Mouse (Mus musculus) megakaryocyte, embryonic 14.5 days (primary cell): Measurements from ENCODE around the gene Vars. TPM values are rescaled to one million over a fixed set of nuclear protein-coding genes. Genes with fewer than 3 reads are reported as not detected.
"Not testable (repeated sequence)": the region's sequence is repeated elsewhere in the genome, so short reads cannot be mapped to it uniquely, and the experiment has no call there.

Experiments
- H3K27me3 ChIP-seq: replicated peaks from 2 replicates; pipeline ENCODE3; 2012; ENCODE audit warnings: inconsistent platforms
- H3K36me3 ChIP-seq: replicated peaks from 2 replicates; pipeline ENCODE3; 2012; ENCODE audit warnings: low read length, inconsistent platforms, mixed read lengths
- H3K4me1 ChIP-seq: 2 replicates; pipeline ENCODE4 v1.6.1; 2012; ENCODE audit warnings: inconsistent platforms
- H3K4me3 ChIP-seq: replicated peaks from 2 replicates; pipeline ENCODE3; 2012; ENCODE audit warnings: moderate library complexity, mild to moderate bottlenecking, inconsistent platforms
- H3K9me3 ChIP-seq: 2 replicates; pipeline ENCODE4 v1.6.1; 2012; ENCODE audit warnings: inconsistent platforms
- FLI1 ChIP-seq: IDR thresholded peaks from 2 replicates; pipeline ENCODE4 v1.6.1; 2012; ENCODE audit warnings: low read length, inconsistent platforms, mixed read lengths
- GATA1 ChIP-seq: IDR thresholded peaks from 3 replicates; pipeline ENCODE4 v1.6.1; 2012; ENCODE audit warnings: mixed read lengths, low read length, inconsistent platforms, borderline replicate concordance
- polyA plus RNA-seq: library from polyadenylated mRNA; stranded (reverse); fragments of >175 nt; gene quantifications from 2 replicates; pipeline ENCODE4 v1.2.3, GENCODE M21; 2012; ENCODE audit warnings: low replicate concordance; ENCODE audit not compliant: insufficient read depth

Vars gene
- polyA plus RNA-seq, 1 experiment, result 188 TPM

DNA sequence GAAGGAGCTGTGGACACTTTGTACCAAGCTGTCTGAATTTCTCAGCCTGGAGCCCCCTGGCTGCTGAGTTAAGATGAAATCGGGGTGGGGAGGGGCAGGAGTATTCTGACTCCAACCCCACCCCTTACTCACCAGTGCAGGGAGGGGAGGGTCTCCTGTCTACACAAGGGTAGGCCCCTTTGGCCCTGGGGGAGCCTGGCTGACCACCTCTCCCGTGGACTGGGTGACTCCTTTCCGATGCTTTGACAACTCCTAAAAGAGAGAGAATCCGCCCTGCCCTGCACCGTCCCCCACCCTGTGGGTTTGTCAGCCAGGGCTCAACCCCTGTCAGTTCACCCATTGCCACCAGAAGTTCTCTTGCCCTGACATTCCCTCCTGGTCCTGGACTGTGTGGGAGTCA lies 25.4 kb downstream of the Vars start:
- no peak overlapping the region for H3K4me3 ChIP-seq
- H3K4me1 ChIP-seq, result peaks cover 98% of the 10 kb centered on the region
- peaks cover 46% of the 10 kb centered on the region for H3K36me3 ChIP-seq
- no peaks in the 10 kb centered on the region for H3K9me3 ChIP-seq
- H3K27me3 ChIP-seq, result peaks cover 2% of the 10 kb centered on the region
- TF ChIP-seq FLI1, result no peak
- TF ChIP-seq GATA1, result no peak

DNA sequence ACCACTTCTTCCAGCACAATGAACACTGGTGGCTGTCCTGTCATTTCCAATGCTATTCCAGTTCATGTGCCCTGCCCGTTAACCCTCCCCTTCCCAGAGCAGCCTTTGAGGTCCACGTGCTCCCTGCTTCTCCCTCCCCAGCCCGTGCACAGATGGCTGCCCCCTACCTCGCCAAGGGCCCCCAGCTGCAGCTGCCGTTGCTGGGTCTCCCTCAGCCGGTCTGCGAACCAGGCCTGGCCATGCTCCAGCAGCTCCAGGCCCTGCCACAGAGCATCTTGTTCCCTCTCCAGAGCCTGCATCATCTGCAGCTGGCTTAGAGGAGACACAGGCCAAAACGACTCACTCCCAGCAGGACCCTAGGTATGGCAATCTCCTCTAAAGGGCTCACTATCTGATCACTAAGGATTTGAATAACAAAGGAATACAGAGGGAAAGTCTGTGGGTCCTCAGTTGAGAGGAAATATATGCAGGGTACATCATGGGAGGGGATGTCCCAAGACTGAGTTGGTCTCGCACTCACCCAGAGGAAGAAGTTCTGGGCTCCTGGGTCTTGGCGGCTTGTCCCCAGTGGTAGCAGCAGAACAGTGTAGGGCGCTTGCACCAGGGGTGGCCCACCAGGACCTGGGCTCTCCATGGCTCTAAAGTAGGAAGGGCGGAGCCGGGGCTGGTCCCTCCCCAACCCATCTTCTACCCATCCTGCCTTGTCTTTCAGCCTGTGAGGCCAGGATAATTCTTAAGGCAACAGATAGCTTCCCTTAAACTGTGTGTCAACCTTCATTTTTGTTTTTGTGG lies 26.7 kb downstream of the Vars start, which contains the start of gene Sapcd1:
Gene Sapcd1 (minus strand): TSS at position 740 of the 792 bp plus-strand sequence.
- peaks cover 2% of the 10 kb centered on the region for H3K27me3 ChIP-seq
- H3K9me3 ChIP-seq, result no peaks in the 10 kb centered on the region
- no peak for TF ChIP-seq FLI1
- TF ChIP-seq GATA1, result no peak
- H3K4me1 ChIP-seq, result peaks cover 98% of the 10 kb centered on the region
- H3K4me3 ChIP-seq, result peak within 1 kb of the TSS; percentile 38
- peaks cover 51% of the 10 kb centered on the region for H3K36me3 ChIP-seq

DNA sequence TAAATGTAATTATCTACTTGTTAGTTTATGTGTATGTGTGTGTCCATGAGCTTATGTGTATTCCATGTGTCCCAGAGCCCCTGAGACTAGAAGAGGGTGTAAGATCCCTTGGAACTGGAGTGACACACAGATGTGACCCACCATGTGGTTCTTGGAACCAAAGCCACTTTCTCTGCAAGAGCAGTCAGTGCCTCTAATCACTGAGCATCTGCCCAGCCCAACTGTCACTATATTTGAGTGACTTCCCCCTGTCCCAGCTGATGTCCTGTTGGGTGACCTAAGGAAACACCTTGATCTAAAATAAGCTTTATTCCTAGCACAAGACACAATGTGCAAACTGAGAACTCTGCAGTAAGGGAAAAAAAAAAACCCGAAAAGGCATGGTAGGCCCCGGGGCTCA lies 27.5 kb downstream of the Vars start:
- peaks cover 98% of the 10 kb centered on the region for H3K4me1 ChIP-seq
- peaks cover 51% of the 10 kb centered on the region for H3K36me3 ChIP-seq
- H3K27me3 ChIP-seq, result peaks cover 2% of the 10 kb centered on the region
- TF ChIP-seq FLI1 (no peak), GATA1 (no peak)
- no peak overlapping the region for H3K4me3 ChIP-seq
- H3K9me3 ChIP-seq, result no peaks in the 10 kb centered on the region

DNA sequence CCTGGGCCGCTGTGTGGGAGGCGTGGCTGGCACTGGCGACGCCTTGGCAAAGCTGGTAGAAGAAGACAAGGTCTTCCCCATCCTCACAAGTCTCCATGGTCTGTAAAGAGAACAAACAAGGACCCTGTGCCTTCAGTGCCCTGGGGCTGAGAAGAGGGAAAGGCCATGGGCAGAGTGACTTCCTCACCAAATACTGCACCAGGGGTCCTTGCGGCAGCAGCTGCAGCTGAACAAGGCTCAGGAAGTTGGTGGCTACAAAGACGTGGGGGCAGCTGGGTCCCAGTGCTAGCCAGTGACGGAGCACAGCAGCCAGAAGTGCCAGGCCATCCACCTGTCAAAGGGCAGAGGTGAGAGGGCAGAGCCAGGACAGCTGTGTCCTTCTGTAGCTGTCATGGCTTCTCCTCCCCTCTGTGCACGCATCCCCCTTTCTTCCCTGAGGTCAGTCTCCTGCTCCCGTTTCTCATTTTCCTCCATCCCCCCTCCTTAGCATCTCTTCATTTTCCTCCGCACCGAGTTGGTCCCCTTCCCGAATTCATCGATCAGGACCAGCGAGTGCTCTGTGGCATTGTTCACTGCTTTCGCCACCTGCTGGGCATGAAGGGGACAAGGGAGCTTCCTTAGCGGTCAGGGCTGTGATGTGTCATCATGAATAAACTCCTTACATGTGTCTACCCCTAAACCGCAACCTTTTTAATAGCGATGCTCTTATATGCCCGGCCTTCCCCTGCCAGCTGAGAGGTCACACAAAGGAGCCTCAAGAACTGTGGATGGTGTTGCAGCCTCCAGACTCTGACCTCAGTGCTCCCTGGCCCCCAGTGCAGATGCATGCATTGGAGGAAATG lies 29.1 kb downstream of the Vars start:
- TF ChIP-seq GATA1 (no peak), FLI1 (0 out of 2 replicates have a peak, but pooled peaks have one; percentile 15)
- H3K4me1 ChIP-seq, result peaks cover 90% of the 10 kb centered on the region
- no peaks in the 10 kb centered on the region for H3K9me3 ChIP-seq
- peak overlapping the region; percentile 64 for H3K4me3 ChIP-seq
- peaks cover 51% of the 10 kb centered on the region for H3K36me3 ChIP-seq
- H3K27me3 ChIP-seq, result no peaks in the 10 kb centered on the region

DNA sequence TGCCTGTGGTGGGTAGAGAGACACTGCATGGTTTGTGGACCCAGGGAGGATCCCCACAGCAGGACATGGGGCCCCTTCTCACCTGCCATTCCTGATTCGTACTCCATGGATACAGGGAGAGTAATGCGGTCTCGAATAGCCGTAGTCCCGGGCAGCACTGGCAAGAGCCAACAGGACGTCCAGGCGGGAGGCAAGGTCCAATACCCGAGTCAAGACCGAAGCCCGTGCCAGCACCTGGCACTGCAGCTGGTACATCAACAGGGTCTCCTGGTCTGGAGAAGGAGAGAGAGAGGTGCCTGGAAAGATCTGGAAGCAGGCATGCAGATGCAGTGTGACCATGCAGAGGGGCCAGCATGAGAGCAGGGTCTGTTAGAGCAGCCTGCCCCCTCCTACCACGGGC lies 30.5 kb downstream of the Vars start:
- H3K4me3 ChIP-seq, result no peak overlapping the region
- peaks cover 83% of the 10 kb centered on the region for H3K4me1 ChIP-seq

DNA sequence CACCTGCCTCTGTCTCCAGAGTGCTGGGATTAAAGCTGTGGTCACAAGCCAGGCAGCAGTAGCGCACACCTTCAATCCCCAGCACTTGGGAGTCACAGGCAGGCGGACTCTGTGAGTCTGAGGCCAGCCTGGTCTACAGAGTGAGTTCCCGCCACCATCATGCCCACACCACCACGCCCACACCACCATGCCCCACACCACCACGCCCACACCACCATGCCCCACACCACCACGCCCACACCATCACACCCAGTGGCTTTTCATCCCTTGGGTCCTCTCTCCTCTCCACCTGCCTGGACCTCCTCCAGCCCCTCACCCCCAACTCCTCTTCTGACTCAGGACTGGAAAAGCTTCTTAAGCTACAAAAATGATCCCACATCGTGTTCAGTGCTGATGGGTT lies 31.1 kb downstream of the Vars start:
- Histone ChIP-seq H3K4me3 (no peak overlapping the region), H3K4me1 (peaks cover 78% of the 10 kb centered on the region), H3K9me3 (no peaks in the 10 kb centered on the region), H3K27me3 (no peaks in the 10 kb centered on the region), H3K36me3 (peaks cover 49% of the 10 kb centered on the region)
- no peak for TF ChIP-seq GATA1
- no peak for TF ChIP-seq FLI1

More for the DNA sequence above, 30.5 kb downstream of the Vars start:
- H3K9me3 ChIP-seq, result no peaks in the 10 kb centered on the region
- peaks cover 49% of the 10 kb centered on the region for H3K36me3 ChIP-seq
- TF ChIP-seq FLI1 (no peak), GATA1 (no peak)
- H3K27me3 ChIP-seq, result no peaks in the 10 kb centered on the region

DNA sequence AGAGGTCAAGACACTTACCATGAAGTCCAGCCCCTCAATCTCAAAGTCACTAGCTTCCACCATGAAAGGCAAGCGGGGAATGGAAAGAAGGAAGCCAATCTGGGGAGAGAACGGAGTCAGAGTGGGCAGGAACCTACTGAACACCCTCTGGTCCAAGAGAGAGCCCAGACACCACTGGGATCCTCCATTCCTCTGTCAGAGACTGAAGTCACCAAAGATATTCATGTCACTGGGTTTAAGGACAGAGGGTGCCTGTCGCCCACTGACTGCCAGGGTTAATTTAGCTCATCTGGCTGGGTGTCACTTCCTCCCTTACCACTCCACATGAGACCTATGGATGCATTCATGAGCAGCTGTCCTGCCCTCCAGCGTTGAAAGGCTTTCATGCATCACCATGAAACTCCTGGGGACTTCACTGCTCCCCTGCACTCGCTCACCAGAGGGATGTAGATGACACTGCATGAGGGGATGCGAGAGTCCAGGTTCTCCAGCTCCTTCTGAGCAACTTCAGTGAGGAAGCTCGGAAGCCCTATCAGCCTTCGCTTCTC lies 31.6 kb downstream of the Vars start:
- peaks cover 74% of the 10 kb centered on the region for H3K4me1 ChIP-seq
- H3K4me3 ChIP-seq, result no peak overlapping the region
- peaks cover 49% of the 10 kb centered on the region for H3K36me3 ChIP-seq
- no peaks in the 10 kb centered on the region for H3K27me3 ChIP-seq
- TF ChIP-seq GATA1 (no peak), FLI1 (no peak)
- H3K9me3 ChIP-seq, result no peaks in the 10 kb centered on the region

DNA sequence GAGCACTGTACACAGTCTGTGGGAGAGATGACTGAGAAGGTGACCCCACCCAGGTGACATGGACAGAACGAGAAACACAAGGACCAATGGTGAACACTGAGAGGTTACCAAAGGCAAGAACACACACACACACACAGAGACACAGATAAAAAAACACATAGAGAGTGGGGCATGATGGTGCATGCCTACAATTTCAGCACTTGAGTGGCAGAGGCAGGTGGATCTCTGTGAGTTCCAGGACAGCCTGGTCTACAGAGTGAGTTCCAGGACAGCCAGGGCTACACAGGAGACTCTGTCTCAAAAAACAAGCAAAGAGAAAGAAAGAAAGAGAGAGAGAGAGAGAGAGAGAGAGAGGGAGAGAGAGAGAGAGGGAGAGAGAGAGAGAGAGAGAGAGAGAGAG lies 32.9 kb downstream of the Vars start:
- H3K9me3 ChIP-seq, H3K27me3 ChIP-seq, H3K4me3 ChIP-seq: not testable (repeated sequence)
- peaks cover 43% of the 10 kb centered on the region for H3K36me3 ChIP-seq
- peaks cover 62% of the 10 kb centered on the region for H3K4me1 ChIP-seq

DNA sequence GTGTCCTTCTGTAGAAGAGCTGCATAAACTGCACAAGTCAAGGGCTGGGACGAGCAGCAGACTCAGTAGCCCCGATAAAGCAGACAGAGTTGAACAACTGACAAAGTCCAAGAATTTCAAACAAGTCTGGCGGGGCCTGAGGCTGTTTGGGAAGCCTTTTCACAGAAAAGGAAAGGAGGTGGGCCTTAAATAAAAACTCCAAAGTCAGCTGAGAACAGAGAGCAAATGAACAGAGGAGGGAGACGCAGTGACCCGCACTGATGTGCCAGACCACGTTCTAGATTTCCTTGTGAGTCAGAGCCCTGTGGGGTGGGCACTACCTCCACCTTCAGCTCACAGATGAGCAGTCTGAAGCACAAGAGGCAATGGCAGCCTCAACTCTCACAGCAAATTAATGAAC lies 34.1 kb downstream of the Vars start:
- Histone ChIP-seq H3K9me3 (peaks cover 5% of the 10 kb centered on the region; the same call in 1 of the 2 replicates), H3K27me3 (no peaks in the 10 kb centered on the region), H3K36me3 (peaks cover 34% of the 10 kb centered on the region), H3K4me1 (peaks cover 61% of the 10 kb centered on the region), H3K4me3 (no peak overlapping the region)
- TF ChIP-seq GATA1, result no peak
- no peak for TF ChIP-seq FLI1
